Mouse (Mus musculus): ENCODE measurements around the gene Podnl1. TPM values are rescaled to one million over a fixed set of nuclear protein-coding genes. Genes with fewer than 3 reads are reported as not detected.

Gene Podnl1
- polyA plus RNA-seq, 1 experiment from 2014 or later: 0.49 TPM

DNA sequence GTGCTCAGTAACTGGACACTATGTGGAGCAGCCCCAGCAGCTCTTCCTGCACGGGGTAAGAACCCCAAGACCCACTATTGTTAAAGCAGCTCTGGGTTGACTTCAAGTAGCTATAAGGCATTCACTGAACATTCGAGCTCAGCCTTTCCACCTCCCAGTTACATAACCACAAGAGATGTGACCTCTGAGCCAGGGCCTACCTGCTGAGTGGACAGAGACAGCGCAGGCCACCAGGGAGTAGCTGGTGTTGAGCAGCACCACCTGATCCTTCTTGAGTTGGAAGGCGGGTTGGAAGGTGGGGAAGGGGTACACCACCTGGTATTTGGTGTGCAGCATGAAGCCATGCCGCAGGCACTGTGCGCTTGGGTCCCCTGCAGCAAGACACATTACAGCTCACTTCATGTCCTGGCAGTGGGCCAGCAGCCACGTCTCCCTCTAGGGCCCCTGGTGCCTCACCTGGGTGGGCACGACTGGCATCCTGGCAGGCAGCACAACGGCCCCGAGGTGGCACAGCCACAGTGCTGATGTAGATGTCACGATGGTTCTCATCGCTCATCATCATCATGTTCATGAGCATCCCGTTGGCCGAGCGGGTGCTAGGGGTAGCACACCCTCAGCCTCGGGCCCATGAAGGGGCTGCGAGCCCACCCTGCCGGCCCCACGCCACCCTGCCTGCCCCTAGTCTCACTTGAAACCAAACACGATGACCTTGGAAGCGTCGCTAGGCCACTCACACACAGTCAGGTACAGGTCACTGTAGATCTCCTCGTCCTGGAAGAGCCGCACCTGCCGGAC lies 24.1 kb upstream of the Podnl1 start:
- Histone ChIP-seq H3K4me2 (no peak overlapping the region), H3K9ac (replicated peaks) (no peak overlapping the region), H3K27me3 (replicated peaks) (no peaks in the 10 kb centered on the region), H3K9me3 (replicated peaks) (no peaks in the 10 kb centered on the region), H3K4me1 (peaks cover 42% of the 10 kb centered on the region), H3K27ac (replicated peaks) (no peak overlapping the region), H3K4me3 (replicated peaks) (no peak overlapping the region), H3K36me3 (peaks cover 45% of the 10 kb centered on the region)
- ATAC-seq (ENCODE audit: low FRiP score): no peak
- WGBS: 91% methylated on average over 25 of the region's 25 CpGs

DNA sequence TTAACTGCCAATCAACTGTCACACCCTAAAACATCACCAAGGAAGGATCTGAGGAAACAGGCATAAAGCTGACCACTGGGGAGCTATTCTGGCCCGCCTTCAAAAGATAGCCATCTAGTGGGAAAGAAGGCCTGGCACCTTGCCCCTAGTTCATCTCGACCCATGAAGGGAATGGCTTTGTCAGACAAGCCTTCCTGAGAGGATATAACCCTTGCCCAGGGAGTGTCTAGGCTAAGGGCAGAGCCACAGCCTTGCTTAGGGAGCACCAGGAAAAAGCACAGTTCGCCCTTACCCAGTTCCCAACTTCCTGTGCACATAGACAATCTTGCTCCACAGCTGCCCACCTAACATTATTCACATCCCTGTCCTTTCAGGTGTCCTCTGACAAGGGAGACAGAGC lies 22.2 kb upstream of the Podnl1 start:
- Histone ChIP-seq H3K9me3 (replicated peaks) (no peaks in the 10 kb centered on the region), H3K27me3 (replicated peaks) (no peaks in the 10 kb centered on the region), H3K27ac (replicated peaks) (peak overlapping the region; percentile 97), H3K4me2 (peak overlapping the region; percentile 76), H3K4me1 (peaks cover 42% of the 10 kb centered on the region), H3K36me3 (peaks cover 26% of the 10 kb centered on the region), H3K9ac (replicated peaks) (peak overlapping the region; percentile 64), H3K4me3 (replicated peaks) (peak overlapping the region; percentile 71)
- 41% methylated on average over 3 of the region's 3 CpGs for WGBS
- ATAC-seq (ENCODE audit: low FRiP score): 0 out of 2 replicates have a peak, but pooled peaks have one; percentile 0

DNA sequence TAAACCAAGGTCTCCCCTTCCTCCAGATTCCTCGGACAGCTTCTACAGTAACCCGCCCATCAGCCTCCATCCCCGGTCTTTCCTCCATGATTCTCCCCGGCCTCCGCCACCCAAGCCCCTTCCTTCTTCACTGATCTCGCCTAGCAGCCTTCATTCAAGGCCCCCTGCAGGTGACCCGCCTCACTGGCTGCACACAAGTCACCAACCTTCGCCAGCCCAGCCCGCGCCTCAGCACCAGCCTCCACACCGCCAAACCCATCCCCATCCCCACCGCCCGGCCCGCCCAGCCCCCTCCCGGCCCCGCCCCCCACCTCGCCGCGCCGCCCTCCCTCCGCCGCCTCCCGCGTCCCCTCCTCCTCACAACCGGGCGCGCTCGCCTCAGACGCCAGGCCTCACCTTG lies 21.6 kb upstream of the Podnl1 start:
- no peaks in the 10 kb centered on the region for H3K27me3 ChIP-seq (replicated peaks)
- H3K4me1 ChIP-seq: peaks cover 42% of the 10 kb centered on the region
- peaks cover 24% of the 10 kb centered on the region; the same call in 1 of the 2 replicates for H3K36me3 ChIP-seq
- H3K9me3 ChIP-seq (replicated peaks): no peaks in the 10 kb centered on the region
- H3K9ac ChIP-seq (replicated peaks): peak overlapping the region; percentile 64
- peak overlapping the region; percentile 71 for H3K4me3 ChIP-seq (replicated peaks)
- H3K27ac ChIP-seq (replicated peaks): peak overlapping the region; percentile 97
- peak overlapping the region; percentile 76 for H3K4me2 ChIP-seq
- 1% methylated on average over 27 of the region's 29 CpGs for WGBS
- ATAC-seq (ENCODE audit: low FRiP score): peak; percentile 85

- WGBS: 7% methylated on average over 42 of the region's 42 CpGs
- peak; percentile 96 for ATAC-seq (ENCODE audit: low FRiP score)
- H3K36me3 ChIP-seq: peaks cover 22% of the 10 kb centered on the region; the same call in 1 of the 2 replicates
Measured at GRCm38 (mm10) chr8:84104697-84105609, 20.8 kb upstream of the Podnl1 start, which contains the start of gene Dcaf15. Gene Dcaf15 (minus strand): TSS chr8:84104768.

DNA sequence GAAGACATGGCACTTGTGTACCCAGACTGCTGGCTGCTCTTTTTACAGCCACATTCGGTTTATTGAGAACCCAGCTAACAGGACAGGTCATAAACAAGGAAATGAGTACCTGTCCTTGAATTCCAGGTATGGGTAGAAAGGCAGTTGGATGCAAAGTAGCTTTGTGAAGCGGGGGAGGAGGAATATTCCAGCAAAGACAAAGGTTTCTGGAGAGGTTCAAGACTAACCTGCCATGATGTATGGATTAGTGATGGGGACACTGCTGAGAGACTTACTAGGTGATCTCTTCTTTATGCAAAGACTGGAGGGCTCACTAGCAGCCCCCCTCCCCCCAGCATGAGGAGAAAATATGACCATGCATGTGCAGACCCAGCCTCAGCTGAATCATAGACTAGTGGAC lies 20.1 kb upstream of the Podnl1 start:
- Histone ChIP-seq H3K27me3 (replicated peaks) (no peaks in the 10 kb centered on the region), H3K4me3 (replicated peaks) (peak overlapping the region; percentile 71; the same call in 1 of the 2 replicates), H3K4me2 (peak overlapping the region; percentile 62), H3K27ac (replicated peaks) (peak overlapping the region; percentile 88), H3K9me3 (replicated peaks) (no peaks in the 10 kb centered on the region), H3K36me3 (peaks cover 14% of the 10 kb centered on the region; the same call in 1 of the 2 replicates), H3K4me1 (peaks cover 38% of the 10 kb centered on the region), H3K9ac (replicated peaks) (no peak overlapping the region)
- no peak for ATAC-seq (ENCODE audit: low FRiP score)
- 72% methylated on average over 2 of the region's 2 CpGs for WGBS

More at GRCm38 (mm10) chr8:84104697-84105609, 20.8 kb upstream of the Podnl1 start, which contains the start of gene Dcaf15:
- H3K4me3 ChIP-seq (replicated peaks): peak within 1 kb of the TSS; percentile 71
- H3K27me3 ChIP-seq (replicated peaks): no peaks in the 10 kb centered on the region
- peak within 1 kb of the TSS; percentile 76 for H3K4me2 ChIP-seq
- H3K4me1 ChIP-seq: peaks cover 38% of the 10 kb centered on the region
- H3K9ac ChIP-seq (replicated peaks): peak within 1 kb of the TSS; percentile 64
- no peaks in the 10 kb centered on the region for H3K9me3 ChIP-seq (replicated peaks)
- H3K27ac ChIP-seq (replicated peaks): peak within 1 kb of the TSS; percentile 97

- 87% methylated on average over 5 of the region's 6 CpGs for WGBS
Measured at GRCm38 (mm10) chr8:84106216-84107040, 19.4 kb upstream of the Podnl1 start.

DNA sequence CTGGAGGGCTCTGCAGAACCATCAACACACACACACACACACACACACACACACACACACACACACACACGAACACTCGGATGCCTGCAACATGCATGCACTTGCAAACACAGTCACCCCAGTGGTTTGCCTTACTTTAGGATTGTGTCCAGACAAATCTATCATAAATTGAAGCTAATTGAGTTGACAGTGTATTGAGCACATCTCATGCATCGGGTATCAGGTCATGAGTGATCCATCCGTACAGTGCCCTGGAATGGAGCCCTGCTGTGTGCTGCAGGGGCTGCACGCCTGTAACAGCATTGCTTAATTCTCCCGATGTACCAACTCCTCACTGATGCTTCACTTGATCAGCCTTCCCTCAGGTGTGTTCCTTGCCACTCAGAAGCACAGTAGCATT lies 10.1 kb upstream of the Podnl1 start:
- no peak overlapping the region for H3K9ac ChIP-seq (replicated peaks)
- ATAC-seq (ENCODE audit: low FRiP score): no peak
- H3K27me3 ChIP-seq (replicated peaks): no peaks in the 10 kb centered on the region
- no peaks in the 10 kb centered on the region for H3K9me3 ChIP-seq (replicated peaks)
- WGBS: 86% methylated on average over 6 of the region's 6 CpGs
- no peaks in the 10 kb centered on the region for H3K36me3 ChIP-seq
- no peak overlapping the region for H3K4me3 ChIP-seq (replicated peaks)
- no peak overlapping the region for H3K4me2 ChIP-seq
- no peaks in the 10 kb centered on the region for H3K4me1 ChIP-seq
- H3K27ac ChIP-seq (replicated peaks): no peak overlapping the region

More at GRCm38 (mm10) chr8:84106216-84107040, 19.4 kb upstream of the Podnl1 start:
- ATAC-seq (ENCODE audit: low FRiP score): no peak
- peaks cover 8% of the 10 kb centered on the region; the same call in 1 of the 2 replicates for H3K36me3 ChIP-seq
- peak overlapping the region; percentile 88 for H3K27ac ChIP-seq (replicated peaks)
- no peak overlapping the region for H3K4me2 ChIP-seq
- no peaks in the 10 kb centered on the region for H3K9me3 ChIP-seq (replicated peaks)
- no peak overlapping the region for H3K4me3 ChIP-seq (replicated peaks)
- peaks cover 35% of the 10 kb centered on the region for H3K4me1 ChIP-seq
- no peak overlapping the region for H3K9ac ChIP-seq (replicated peaks)
- H3K27me3 ChIP-seq (replicated peaks): no peaks in the 10 kb centered on the region

- Histone ChIP-seq H3K9ac (replicated peaks) (no peak overlapping the region), H3K4me3 (replicated peaks) (no peak overlapping the region), H3K4me1 (0 out of 2 replicates have a peak, but pooled peaks cover 3% of the 10 kb centered on the region), H3K27me3 (replicated peaks) (no peaks in the 10 kb centered on the region), H3K27ac (replicated peaks) (no peak overlapping the region), H3K4me2 (no peak overlapping the region), H3K36me3 (no peaks in the 10 kb centered on the region), H3K9me3 (replicated peaks) (no peaks in the 10 kb centered on the region)
- WGBS: 88% methylated on average over 3 of the region's 3 CpGs
- ATAC-seq (ENCODE audit: low FRiP score): no peak
Measured at GRCm38 (mm10) chr8:84122151-84122550, 3.6 kb upstream of the Podnl1 start.

- no peaks in the 10 kb centered on the region for H3K27me3 ChIP-seq (replicated peaks)
- no peaks in the 10 kb centered on the region for H3K36me3 ChIP-seq
- H3K4me2 ChIP-seq: no peak overlapping the region
- ATAC-seq (ENCODE audit: low FRiP score): no peak
- no peaks in the 10 kb centered on the region for H3K9me3 ChIP-seq (replicated peaks)
- no peak overlapping the region for H3K27ac ChIP-seq (replicated peaks)
- H3K9ac ChIP-seq (replicated peaks): no peak overlapping the region
- WGBS: 78% methylated on average over 2 of the region's 2 CpGs
- peaks cover 9% of the 10 kb centered on the region; the same call in 1 of the 2 replicates for H3K4me1 ChIP-seq
- H3K4me3 ChIP-seq (replicated peaks): no peak overlapping the region
Measured at GRCm38 (mm10) chr8:84126742-84127141, 953 bp downstream of the Podnl1 start.

DNA sequence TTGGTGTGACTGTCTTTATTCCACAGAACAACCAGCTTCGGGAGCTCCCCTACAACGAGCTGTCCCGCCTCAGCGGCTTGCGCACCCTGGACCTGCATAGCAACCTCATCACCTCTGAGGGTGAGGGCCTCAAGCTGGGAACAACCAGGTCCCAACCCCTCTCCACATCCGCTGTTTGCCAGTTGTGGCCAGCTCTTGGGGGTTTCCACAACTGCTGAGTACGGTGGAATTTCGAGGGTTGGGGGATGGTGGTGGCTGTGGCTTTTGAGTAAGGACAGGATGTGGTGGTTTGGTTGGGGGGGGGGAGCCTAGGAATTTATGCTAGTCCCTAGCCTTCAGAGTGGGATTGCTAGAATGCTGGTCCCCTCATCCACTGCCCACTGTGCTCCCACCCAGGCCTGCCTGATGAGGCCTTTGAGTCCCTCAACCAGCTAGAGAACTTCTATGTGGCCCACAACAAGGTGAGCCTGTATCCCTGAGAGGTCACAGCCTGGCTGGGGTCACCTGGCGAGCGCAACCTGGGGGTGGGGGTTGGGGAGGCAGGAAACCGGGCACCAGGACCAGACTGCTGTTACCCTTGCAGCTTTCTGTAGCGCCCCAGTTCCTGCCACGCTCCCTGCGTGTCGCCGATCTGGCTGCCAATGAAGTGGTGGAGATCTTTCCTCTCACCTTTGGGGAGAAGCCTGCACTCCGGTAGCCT lies 1.6 kb downstream of the Podnl1 start:
- Histone ChIP-seq H3K4me1 (peaks cover 9% of the 10 kb centered on the region; the same call in 1 of the 2 replicates), H3K27ac (replicated peaks) (no peak overlapping the region), H3K9me3 (replicated peaks) (no peaks in the 10 kb centered on the region), H3K27me3 (replicated peaks) (no peaks in the 10 kb centered on the region), H3K9ac (replicated peaks) (no peak overlapping the region), H3K4me3 (replicated peaks) (no peak overlapping the region), H3K36me3 (peaks cover 4% of the 10 kb centered on the region), H3K4me2 (no peak overlapping the region)
- WGBS: 83% methylated on average over 17 of the region's 17 CpGs
- ATAC-seq (ENCODE audit: low FRiP score): no peak

Data from neural tube, embryonic 15.5 days (tissue).